Mouse (Mus musculus) layer of hippocampus, postnatal 14 days (tissue): ENCODE measurements around the gene Olfr832. TPM values are rescaled to one million over a fixed set of nuclear protein-coding genes. Genes with fewer than 3 reads are reported as not detected.
"Not testable (repeated sequence)": the region's sequence is repeated elsewhere in the genome, so short reads cannot be mapped to it uniquely, and the experiment has no call there.

Experiments used
- DNase-seq, 2 experiments: peaks; one replicate each; pipeline ENCODE4 v3.0.0; 2021 to 2022; ENCODE audit warnings: low spot score in 2 of 2, mixed read lengths in 1 of 2
- long read RNA-seq, 2 experiments: library from polyadenylated mRNA; stranded (forward); transcript quantifications; one replicate each; pipeline ENCODE4 v2.0.0; 2021
- total RNA-seq, 2 experiments: library from RNA; stranded (reverse); gene quantifications; 2 replicates each; pipeline ENCODE4 v1.2.3; 2021

Olfr832 gene
- not detected for total RNA-seq
- long read RNA-seq, experiment 1, result 0 reads
- long read RNA-seq, experiment 2, result 0 reads

- not testable (repeated sequence) for DNase-seq
These were observed at the start of gene Olfr832 for GRCm38 (mm10) chr9:18936822-18937221. Gene Olfr832, plus strand, starts transcription at chr9:18937122.

- DNase-seq, result not testable (repeated sequence)
These were observed 29.2 kb upstream of the Olfr832 start for GRCm38 (mm10) chr9:18907699-18908098.

- not testable (repeated sequence) for DNase-seq
These were observed 9.0 kb upstream of the Olfr832 start for GRCm38 (mm10) chr9:18927921-18928320.

- DNase-seq, result no peak
These were observed 25.1 kb downstream of the Olfr832 start for GRCm38 (mm10) chr9:18962021-18962420.

GRCm38 (mm10) chr9:18987690-18988089 is 50.8 kb downstream of the Olfr832 start, which contains the start of gene Olfr834:
Gene Olfr834, plus strand, starts transcription at chr9:18987990.
- no peak for DNase-seq

Other genes with a start within 250 kb of the Olfr832 start
- not detected for gene Olfr24, start 173.1 kb upstream of the Olfr832 start, total RNA-seq
- not detected for gene Olfr828, start 117.6 kb upstream of the Olfr832 start, total RNA-seq
- not detected for gene Olfr829, start 82.2 kb upstream of the Olfr832 start, total RNA-seq
- gene Olfr830, start 62.4 kb upstream of the Olfr832 start, total RNA-seq, result not detected
- not detected for gene Olfr834, start 50.9 kb downstream of the Olfr832 start, total RNA-seq
- not detected for gene Olfr835, start 95.6 kb downstream of the Olfr832 start, total RNA-seq
- not detected for gene Olfr836, start 183.3 kb downstream of the Olfr832 start, total RNA-seq
- gene Olfr837, start 199.2 kb downstream of the Olfr832 start, total RNA-seq, result not detected
- under 1 TPM; 0.09 to 0.12 TPM for gene Olfr839-ps1, start 240.2 kb downstream of the Olfr832 start, total RNA-seq